Mouse (Mus musculus): Measurements from ENCODE around the gene Olfr829. TPM values are rescaled to one million over a fixed set of nuclear protein-coding genes. Genes with fewer than 3 reads are reported as not detected.
"Not testable (repeated sequence)": the region's sequence is repeated elsewhere in the genome, so short reads cannot be mapped to it uniquely, and the experiment has no call there.

Olfr829 gene
- polyA plus RNA-seq (2015; fragmentation: Nextera tagmentation; extraction: Ambion mirVana) = not detected in 2 replicates

- no peaks in the 10 kb centered on the region for H3K9me3 ChIP-seq
- no peak within 1 kb of the TSS for H3K4me2 ChIP-seq
- no peaks in the 10 kb centered on the region for H3K4me1 ChIP-seq (replicated peaks)
- no peak within 1 kb of the TSS for H3K9ac ChIP-seq
- H3K36me3 ChIP-seq = no peaks in the 10 kb centered on the region
- 82% methylated on average over 1 of the region's 1 CpGs for WGBS
- no peak for ATAC-seq (ENCODE audit: low FRiP score)
- H3K27ac ChIP-seq = no peak within 1 kb of the TSS
- no peaks in the 10 kb centered on the region for H3K27me3 ChIP-seq
- no peak within 1 kb of the TSS for H3K4me3 ChIP-seq
These were observed at the start of gene Olfr829 for GRCm38 (mm10) chr9:18854633-18855032. Gene Olfr829, plus strand, starts transcription at chr9:18854933.

DNA sequence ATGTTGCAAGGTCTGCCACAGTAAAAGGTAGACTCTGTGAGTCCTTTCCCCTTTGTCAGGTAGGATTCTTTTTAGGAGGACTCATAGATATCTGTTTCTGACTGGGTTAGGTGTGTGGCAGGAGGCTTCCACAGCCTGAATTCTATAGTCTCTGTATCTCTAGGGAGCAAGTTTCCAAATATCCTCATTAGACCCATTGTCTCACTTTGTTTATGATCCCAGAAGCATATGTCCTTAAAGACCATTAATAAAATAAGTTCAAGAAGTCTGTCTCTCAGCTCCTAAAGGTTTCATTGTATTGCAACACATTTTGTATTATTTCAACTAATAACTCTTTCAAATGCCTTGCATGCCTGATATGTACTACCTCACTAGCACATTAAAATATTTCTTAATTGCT is 35.3 kb upstream of the Olfr829 start, which contains the start of gene Olfr828:
Gene Olfr828, minus strand, starts transcription at position 101 of the 400 bp plus-strand sequence.
- H3K9ac ChIP-seq = no peak within 1 kb of the TSS
- H3K4me1 ChIP-seq (replicated peaks) = no peaks in the 10 kb centered on the region
- H3K27me3 ChIP-seq = no peaks in the 10 kb centered on the region
- no peak within 1 kb of the TSS for H3K4me3 ChIP-seq
- no peaks in the 10 kb centered on the region for H3K36me3 ChIP-seq
- H3K9me3 ChIP-seq = no peaks in the 10 kb centered on the region
- H3K4me2 ChIP-seq = no peak within 1 kb of the TSS
- no peak within 1 kb of the TSS for H3K27ac ChIP-seq
- ATAC-seq (ENCODE audit: low FRiP score) = no peak

GRCm38 (mm10) chr9:18874393-18874792 is 19.7 kb downstream of the Olfr829 start, which contains the start of gene Olfr830:
Gene Olfr830, plus strand, starts transcription at chr9:18874693.
- no peaks in the 10 kb centered on the region for H3K36me3 ChIP-seq
- H3K4me2 ChIP-seq = no peak within 1 kb of the TSS
- no peak within 1 kb of the TSS for H3K4me3 ChIP-seq
- H3K9ac ChIP-seq = no peak within 1 kb of the TSS
- ATAC-seq (ENCODE audit: low FRiP score) = no peak
- no peaks in the 10 kb centered on the region for H3K27me3 ChIP-seq
- H3K27ac ChIP-seq = no peak within 1 kb of the TSS
- H3K9me3 ChIP-seq = no peaks in the 10 kb centered on the region
- H3K4me1 ChIP-seq (replicated peaks) = no peaks in the 10 kb centered on the region

GRCm38 (mm10) chr9:18907699-18908098 is 53.0 kb downstream of the Olfr829 start:
- H3K4me1 ChIP-seq (replicated peaks); H3K27ac ChIP-seq; H3K27me3 ChIP-seq; H3K9ac ChIP-seq; H3K4me2 ChIP-seq; H3K9me3 ChIP-seq; H3K36me3 ChIP-seq; H3K4me3 ChIP-seq; ATAC-seq (ENCODE audit: low FRiP score): not testable (repeated sequence)
- 70% methylated on average over 2 of the region's 2 CpGs for WGBS

Other genes starting within 250 kb of the Olfr829 start
- gene Muc16, start 180.4 kb upstream of the Olfr829 start, polyA plus RNA-seq (2015; fragmentation: Nextera tagmentation; extraction: Ambion mirVana) = not detected in 2 replicates
- not detected in 2 replicates for gene Olfr24, start 90.9 kb upstream of the Olfr829 start, polyA plus RNA-seq (2015; fragmentation: Nextera tagmentation; extraction: Ambion mirVana)
- gene Olfr828, start 35.4 kb upstream of the Olfr829 start, polyA plus RNA-seq (2015; fragmentation: Nextera tagmentation; extraction: Ambion mirVana) = not detected in 2 replicates
- not detected in 2 replicates for gene Olfr830, start 19.8 kb downstream of the Olfr829 start, polyA plus RNA-seq (2015; fragmentation: Nextera tagmentation; extraction: Ambion mirVana)
- not detected in 2 replicates for gene Olfr832, start 82.2 kb downstream of the Olfr829 start, polyA plus RNA-seq (2015; fragmentation: Nextera tagmentation; extraction: Ambion mirVana)
- not detected in 2 replicates for gene Olfr834, start 133.1 kb downstream of the Olfr829 start, polyA plus RNA-seq (2015; fragmentation: Nextera tagmentation; extraction: Ambion mirVana)
- gene Olfr835, start 177.8 kb downstream of the Olfr829 start, polyA plus RNA-seq (2015; fragmentation: Nextera tagmentation; extraction: Ambion mirVana) = not detected in 2 replicates

Data from hindbrain, embryonic 13.5 days (tissue).